Mouse (Mus musculus) CH12F3 (cell line): Measurements from ENCODE around the gene Gm21891.
"Not testable (repeated sequence)": the region's sequence is repeated elsewhere in the genome, so short reads cannot be mapped to it uniquely, and the experiment has no call there.

Experiments used
- in situ Hi-C: fragments of 300-500 bp; cut with MboI; formaldehyde crosslinking; loops from 2 replicates; pipeline ENCODE4 v1.14.3; 2020; ENCODE audit warnings: low sequenced_read_pairs

The Gm21891 gene

DNA sequence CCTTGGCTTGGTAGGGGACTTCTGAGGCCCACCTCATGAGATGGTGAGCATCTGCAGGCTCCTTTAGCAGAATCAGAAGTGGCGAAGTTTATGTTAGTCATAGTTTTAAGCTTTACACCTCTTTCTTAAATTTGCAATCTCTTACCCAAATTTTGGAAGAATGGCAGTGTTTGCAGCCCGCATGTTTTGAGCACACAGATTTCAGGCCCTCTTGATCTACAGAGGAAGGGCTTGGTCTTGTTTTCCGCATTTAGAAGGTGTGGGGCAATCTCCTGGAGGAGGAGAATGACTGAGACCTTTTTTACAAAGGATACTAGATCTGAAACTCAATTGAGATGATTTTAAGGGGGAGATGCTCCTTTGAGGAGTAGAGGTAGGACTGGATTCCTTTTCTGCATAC is at the start of gene Gm21891:
Gene Gm21891 (minus strand): TSS at position 101 of the 400 bp plus-strand sequence.
- in situ Hi-C loops: not testable (repeated sequence)

DNA sequence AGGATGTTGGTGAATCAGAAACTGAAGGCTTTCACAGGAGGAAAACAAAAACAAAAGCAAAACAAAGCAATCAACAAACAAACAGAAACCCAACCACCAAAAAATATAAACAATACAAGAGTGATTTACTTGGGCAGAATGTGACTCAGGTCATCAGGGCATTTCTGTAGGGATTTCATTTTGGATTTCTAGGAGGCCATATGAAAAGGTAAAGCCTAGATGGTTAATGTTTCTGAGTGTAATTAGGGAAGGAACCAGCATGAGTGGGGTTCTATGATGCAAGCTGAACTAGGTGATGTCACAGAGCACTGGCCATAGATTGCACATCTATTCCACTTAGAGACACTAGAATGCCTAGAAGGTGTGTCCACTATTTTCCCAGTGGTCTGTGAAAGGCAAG is 28.4 kb upstream of the Gm21891 start, which contains the start of gene Gm21425:
Gene Gm21425 (plus strand): TSS at position 301 of the 400 bp plus-strand sequence.
- in situ Hi-C loops: not testable (repeated sequence)
